Mouse (Mus musculus) liver, embryonic 14.5 days (tissue): ENCODE results near the gene Bcar3. TPM values are rescaled to one million over a fixed set of nuclear protein-coding genes. Genes with fewer than 3 reads are reported as not detected.

ENCODE experiments used
- ATAC-seq: fragments of 200-750 bp; cut with Nextera tagmentation; 2 replicates; pipeline ENCODE4 v1.8.0; 2017; ENCODE audit warnings: moderate number of reproducible peaks, mild to moderate bottlenecking, moderate library complexity; ENCODE audit not compliant: insufficient read depth
- DNase-seq, 3 experiments: peaks; one replicate each; pipeline ENCODE4 v3.0.0-alpha.2; 2012 to 2013; ENCODE audit warnings: low read depth in 3 of 3, low spot score in 3 of 3
- H3K27ac ChIP-seq: fragments of 300-500 bp; sonication (generic); 2 replicates; pipeline ENCODE4 v1.5.1; 2014; ENCODE audit warnings: moderate library complexity, mild to moderate bottlenecking, control low read depth, inconsistent platforms
- H3K27me3 ChIP-seq: fragments of 300-500 bp; sonication (generic); 2 replicates; pipeline ENCODE4 v1.6.1; 2014; ENCODE audit warnings: mild to moderate bottlenecking, low read length, moderate library complexity; ENCODE audit not compliant: control insufficient read depth, insufficient read depth
- H3K36me3 ChIP-seq: fragments of 300-500 bp; sonication (generic); replicated peaks from 2 replicates; pipeline ENCODE4 v1.6.1; 2014; ENCODE audit warnings: low read depth; ENCODE audit not compliant: control insufficient read depth, insufficient read depth
- H3K4me1 ChIP-seq, 2 experiments: fragments of 200-500 bp in 1 of 2; fragments of 300-500 bp in 1 of 2; sonication (generic) in 1 of 2; replicated peaks; 2 replicates each; pipeline ENCODE4 v1.6.1; 2012 to 2014; ENCODE audit warnings: antibody characterized with exemption in 1 of 2, inconsistent platforms in 1 of 2, low read length in 1 of 2; ENCODE audit not compliant: control insufficient read depth in 2 of 2, insufficient read depth in 2 of 2
- H3K4me2 ChIP-seq: fragments of 300-500 bp; sonication (generic); 2 replicates; pipeline ENCODE4 v1.6.1; 2014; ENCODE audit warnings: low read depth, mild to moderate bottlenecking, control low read depth, moderate library complexity
- H3K4me3 ChIP-seq, 2 experiments: fragments of 200-500 bp in 1 of 2; fragments of 300-500 bp in 1 of 2; sonication (generic) in 1 of 2; 2 replicates each; pipeline ENCODE4 v1.5.1; 2012 to 2014; ENCODE audit warnings: low read depth in 2 of 2, low read length in 2 of 2, mild to moderate bottlenecking in 2 of 2, control low read depth in 1 of 2, inconsistent platforms in 1 of 2, moderate library complexity in 1 of 2; ENCODE audit not compliant: insufficient read depth in 1 of 2
- H3K9ac ChIP-seq: fragments of 300-500 bp; sonication (generic); replicated peaks from 2 replicates; pipeline ENCODE4 v1.6.1; 2014; ENCODE audit warnings: mild to moderate bottlenecking, control low read depth, moderate library complexity
- H3K9me3 ChIP-seq: fragments of 300-500 bp; sonication (generic); 2 replicates; pipeline ENCODE4 v1.6.1; 2016; ENCODE audit warnings: low read length, mixed read lengths; ENCODE audit not compliant: control insufficient read depth
- CTCF ChIP-seq: IDR thresholded peaks from 2 replicates; pipeline ENCODE4 v1.5.1; 2016; ENCODE audit warnings: antibody characterized with exemption, low read depth, control low read depth
- EP300 ChIP-seq: IDR thresholded peaks from 2 replicates; pipeline ENCODE4 v1.6.1; 2016; ENCODE audit warnings: antibody characterized with exemption, low read depth
- WGBS: fragments of 180-500 bp; shearing (Covaris S2); extraction: QIAGEN DNeasy Blood & Tissue Kit; methylation state at CpG from one replicate; pipeline ENCODE4 v1.1.7; 2014; ENCODE audit not compliant: insufficient replicate concordance; 5-methylcytosine and 5-hydroxymethylcytosine counted together
- polyA plus RNA-seq, 2 experiments: library from polyadenylated mRNA; depleted of rRNA in 1 of 2; stranded (reverse) in 1 of 2; unstranded in 1 of 2; fragments of >200 nt; fragmentation: Nextera tagmentation in 1 of 2; extraction: Ambion mirVana in 1 of 2; gene quantifications; 2 replicates each; pipeline versions ENCODE4 v1.2.1 to v1.2.3; 2012 to 2014

Bcar3 gene
- polyA plus RNA-seq, 2 experiments: 3.1 to 3.5 TPM

GRCm38 (mm10) chr3:122364565-122364964 lies 70.6 kb downstream of the Bcar3 start:
- 59% methylated on average over 3 of the region's 3 CpGs for WGBS
- no peak overlapping the region for H3K27ac ChIP-seq

GRCm38 (mm10) chr3:122365326-122365725 lies 71.4 kb downstream of the Bcar3 start:
- peaks cover 0 to 7% of the 10 kb centered on the region in 2 experiments; a peak in 1 of 4 replicates for H3K4me1 ChIP-seq
- ATAC-seq (no peak), DNase-seq (no peak)
- no peaks in the 10 kb centered on the region for H3K9me3 ChIP-seq
- no peak overlapping the region for H3K4me3 ChIP-seq
- no peak overlapping the region for H3K9ac ChIP-seq
- no peak overlapping the region for H3K27ac ChIP-seq
- WGBS: 20% methylated on average over 3 of the region's 3 CpGs
- H3K36me3 ChIP-seq: no peaks in the 10 kb centered on the region
- TF ChIP-seq CTCF: no peak
- no peak for TF ChIP-seq EP300
- no peak overlapping the region for H3K4me2 ChIP-seq
- no peaks in the 10 kb centered on the region for H3K27me3 ChIP-seq

More at GRCm38 (mm10) chr3:122364565-122364964, 70.6 kb downstream of the Bcar3 start:
- Histone ChIP-seq H3K4me2 (no peak overlapping the region), H3K9me3 (no peaks in the 10 kb centered on the region), H3K9ac (no peak overlapping the region), H3K27me3 (no peaks in the 10 kb centered on the region), H3K36me3 (no peaks in the 10 kb centered on the region), H3K4me3 (no peak overlapping the region), H3K4me1 (peaks cover 0 to 4% of the 10 kb centered on the region in 2 experiments; a peak in 1 of 4 replicates)
- DNase-seq (no peak), ATAC-seq (no peak)
- no peak for TF ChIP-seq CTCF
- TF ChIP-seq EP300: no peak

DNA sequence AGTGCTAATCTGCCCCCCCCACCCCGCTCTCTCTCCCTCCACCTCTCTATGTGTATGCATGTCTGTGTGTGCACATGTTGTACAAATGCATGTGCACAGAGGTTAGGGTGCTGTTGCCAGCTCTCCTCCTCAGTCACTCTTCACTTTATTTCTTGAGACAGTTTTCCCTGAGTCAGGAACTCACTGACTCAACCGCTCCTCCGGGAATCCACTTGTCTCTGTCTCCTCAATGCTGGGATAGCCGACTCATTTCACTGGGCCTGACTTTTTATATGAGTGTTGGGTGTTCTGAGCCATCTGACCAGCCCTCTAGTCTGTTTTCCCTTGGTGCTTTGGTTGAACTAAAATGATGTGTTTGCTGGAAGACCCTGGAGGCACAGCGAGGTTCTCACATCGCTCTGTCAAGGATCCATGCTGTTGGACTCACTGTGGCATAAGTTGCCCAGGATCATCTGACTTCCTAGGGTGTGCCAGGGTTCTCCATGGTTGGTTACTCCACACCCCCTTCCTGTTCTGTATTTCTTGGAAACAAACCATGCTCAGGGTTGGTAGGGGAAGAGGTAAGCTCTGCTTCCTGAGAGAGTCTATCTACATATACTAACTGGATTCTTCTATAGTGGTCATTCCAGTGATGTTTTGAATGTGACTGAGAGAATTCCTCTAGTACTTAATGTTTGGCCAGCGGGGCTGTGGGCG lies 77.9 kb downstream of the Bcar3 start:
- TF ChIP-seq EP300: no peak
- no peak for TF ChIP-seq CTCF
- Histone ChIP-seq H3K27ac (no peak overlapping the region), H3K4me2 (no peak overlapping the region), H3K4me1 (0 out of 4 replicates have a peak, but pooled peaks cover 0 to 2% of the 10 kb centered on the region in 2 experiments), H3K4me3 (no peak overlapping the region), H3K36me3 (no peaks in the 10 kb centered on the region), H3K27me3 (no peaks in the 10 kb centered on the region), H3K9ac (no peak overlapping the region), H3K9me3 (no peaks in the 10 kb centered on the region)
- ATAC-seq (no peak), DNase-seq (no peak)
- WGBS: 72% methylated on average over 8 of the region's 8 CpGs

DNA sequence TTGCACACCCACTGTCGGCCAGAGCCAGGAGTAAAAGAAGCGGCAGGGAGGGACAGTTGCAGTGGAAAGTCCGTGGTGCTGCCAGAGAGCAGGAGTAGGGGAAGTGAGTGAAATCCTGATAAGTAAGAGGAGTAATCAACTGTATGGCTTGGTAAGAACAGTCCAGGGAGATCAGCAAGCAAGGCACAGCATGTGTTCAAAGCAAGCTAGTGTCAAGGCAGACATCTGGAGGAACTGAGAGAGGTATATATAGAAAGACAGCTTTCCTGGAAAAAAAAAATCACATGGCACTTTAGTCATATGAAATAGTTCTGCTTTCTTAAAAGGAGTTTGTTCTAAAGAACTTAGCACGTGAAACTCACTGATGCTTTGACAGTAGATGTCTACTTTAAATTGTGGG lies 78.7 kb downstream of the Bcar3 start:
- Histone ChIP-seq H3K4me1 (0 out of 4 replicates have a peak, but pooled peaks cover 0 to 2% of the 10 kb centered on the region in 2 experiments), H3K36me3 (no peaks in the 10 kb centered on the region), H3K27ac (no peak overlapping the region), H3K4me3 (no peak overlapping the region), H3K4me2 (no peak overlapping the region), H3K9me3 (no peaks in the 10 kb centered on the region), H3K9ac (no peak overlapping the region), H3K27me3 (no peaks in the 10 kb centered on the region)
- DNase-seq (no peak), ATAC-seq (no peak)
- 18% methylated on average over 4 of the region's 4 CpGs for WGBS
- TF ChIP-seq EP300 (no peak), CTCF (no peak)

- Histone ChIP-seq H3K4me1 (no peaks in the 10 kb centered on the region), H3K4me2 (no peak overlapping the region), H3K9me3 (no peaks in the 10 kb centered on the region), H3K36me3 (no peaks in the 10 kb centered on the region), H3K27me3 (no peaks in the 10 kb centered on the region), H3K4me3 (no peak overlapping the region), H3K27ac (no peak overlapping the region), H3K9ac (no peak overlapping the region)
- TF ChIP-seq EP300 (no peak), CTCF (no peak)
- DNase-seq (no peak), ATAC-seq (no peak)
Observed at GRCm38 (mm10) chr3:122376011-122376410, 82.1 kb downstream of the Bcar3 start.
